Mouse (Mus musculus) T-helper 1 cell (primary cell): ENCODE measurements around the gene Rin2.
"Not testable (repeated sequence)": the region's sequence is repeated elsewhere in the genome, so short reads cannot be mapped to it uniquely, and the experiment has no call there.

Source experiments
- in situ Hi-C: fragments of 300-600 bp; cut with MboI, MseI; formaldehyde crosslinking; loops from one replicate; pipeline ENCODE4 v1.15.1; 2025; ENCODE audit warnings: high pct_unique_total_duplicates

Gene Rin2

DNA sequence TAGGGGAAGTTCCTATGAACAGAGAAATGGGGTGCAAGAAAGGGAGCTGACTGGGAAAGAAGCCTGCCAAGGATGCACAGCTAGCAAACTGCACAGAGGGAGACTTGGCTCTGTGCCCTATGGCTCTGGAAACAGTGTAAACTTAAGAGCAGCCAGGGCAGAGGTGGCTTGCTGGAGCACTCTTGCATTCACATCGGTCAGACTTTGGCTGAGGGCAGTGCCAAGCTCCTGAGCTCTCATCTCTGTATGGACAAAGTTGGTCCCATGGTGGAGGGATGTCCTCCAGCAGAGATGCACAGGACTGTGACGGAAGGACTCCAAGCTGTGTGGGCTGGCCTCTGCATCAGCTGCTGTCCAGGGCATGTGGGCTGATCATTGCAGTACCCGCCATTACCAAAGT lies 8.5 kb downstream of the Rin2 start:
- in situ Hi-C loops, result no loop called here

- in situ Hi-C loops, result no loop called here
Measured at GRCm38 (mm10) chr2:145684151-145684550, 9.1 kb downstream of the Rin2 start.

DNA sequence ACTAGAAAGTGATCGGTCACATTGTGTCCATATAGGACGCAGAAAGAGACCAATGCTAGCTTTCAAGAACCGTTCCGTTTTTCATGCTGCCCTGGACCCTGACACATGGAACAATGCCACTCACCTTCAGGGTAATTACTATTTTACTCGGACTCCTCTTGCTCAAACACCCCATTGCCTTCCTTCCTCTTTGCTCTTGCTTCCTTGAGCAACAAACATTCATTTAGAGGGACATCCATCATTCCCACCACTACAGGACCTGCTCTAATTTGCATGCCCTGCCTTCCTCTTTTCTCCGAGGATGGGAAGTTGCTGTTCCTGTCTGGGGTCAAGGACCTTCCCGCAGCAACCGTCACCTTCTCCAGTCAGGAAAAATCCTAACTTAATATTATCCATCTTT lies 9.9 kb downstream of the Rin2 start:
- in situ Hi-C loops, result no loop called here

DNA sequence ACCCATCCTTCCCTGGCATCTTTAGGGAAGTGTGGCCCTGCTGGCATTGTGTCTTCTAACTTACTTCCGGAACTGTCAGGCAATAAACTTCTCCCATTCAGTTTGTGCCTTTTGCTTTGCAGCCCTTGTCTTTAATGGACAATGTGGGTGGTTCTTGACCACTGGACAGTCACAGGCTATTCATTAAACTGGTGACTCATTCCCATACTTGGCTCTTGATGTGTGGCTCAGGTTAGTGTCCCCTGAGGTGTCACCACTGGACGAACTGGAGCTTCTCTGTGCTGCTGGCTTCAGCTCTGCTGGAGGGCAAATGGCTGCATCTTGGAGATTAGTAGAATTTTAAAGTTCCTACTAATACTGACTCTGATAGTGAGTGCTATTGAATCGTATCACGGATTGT lies 11.0 kb downstream of the Rin2 start:
- in situ Hi-C loops, result no loop called here

DNA sequence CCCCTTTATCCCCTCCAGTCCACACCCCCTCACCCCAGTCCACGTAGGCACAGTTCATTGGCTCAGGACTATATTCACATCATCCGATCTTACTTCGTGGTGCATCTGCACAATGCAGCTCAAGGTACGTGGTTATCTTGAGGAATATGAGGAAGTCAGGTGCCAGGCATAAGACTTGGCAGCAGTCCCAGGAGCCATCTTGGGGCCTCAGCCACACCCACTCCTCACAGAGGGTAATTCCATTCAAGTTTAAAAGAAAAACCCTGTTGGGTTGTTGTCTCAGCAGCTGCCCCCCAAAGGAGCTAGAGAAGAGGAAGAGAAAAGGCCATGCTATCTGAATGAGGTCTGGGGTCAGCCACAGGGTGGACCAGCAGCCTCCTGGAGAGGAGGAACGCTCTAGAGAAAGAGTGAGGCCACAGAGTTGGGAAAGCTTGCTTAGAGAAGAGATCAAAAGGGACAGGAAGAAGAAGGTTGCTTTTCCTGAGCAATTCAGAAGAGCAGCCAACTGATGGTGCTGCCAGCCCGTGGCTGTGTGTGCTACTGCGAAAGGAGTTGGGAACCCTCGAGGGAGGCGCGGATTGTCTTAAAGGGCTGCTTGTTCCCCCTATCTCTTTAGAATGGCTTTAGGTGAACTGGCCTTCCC lies 16.5 kb downstream of the Rin2 start:
- in situ Hi-C loops, result loop anchor here (10.0 kb wide), 1 partner anchor 193 kb away; no protein-coding TSS in a partner anchor

GRCm38 (mm10) chr2:145697160-145697559 lies 22.1 kb downstream of the Rin2 start:
- in situ Hi-C loops, result loop anchor here (10.0 kb wide), 1 partner anchor 188 kb away; no protein-coding TSS in a partner anchor

- in situ Hi-C loops, result loop anchor here (10.0 kb wide), 1 partner anchor 185 kb away; no protein-coding TSS in a partner anchor
Measured at GRCm38 (mm10) chr2:145699414-145700071, 24.5 kb downstream of the Rin2 start.

- in situ Hi-C loops, result no loop called here
Measured at GRCm38 (mm10) chr2:145700237-145700985, 25.4 kb downstream of the Rin2 start.

DNA sequence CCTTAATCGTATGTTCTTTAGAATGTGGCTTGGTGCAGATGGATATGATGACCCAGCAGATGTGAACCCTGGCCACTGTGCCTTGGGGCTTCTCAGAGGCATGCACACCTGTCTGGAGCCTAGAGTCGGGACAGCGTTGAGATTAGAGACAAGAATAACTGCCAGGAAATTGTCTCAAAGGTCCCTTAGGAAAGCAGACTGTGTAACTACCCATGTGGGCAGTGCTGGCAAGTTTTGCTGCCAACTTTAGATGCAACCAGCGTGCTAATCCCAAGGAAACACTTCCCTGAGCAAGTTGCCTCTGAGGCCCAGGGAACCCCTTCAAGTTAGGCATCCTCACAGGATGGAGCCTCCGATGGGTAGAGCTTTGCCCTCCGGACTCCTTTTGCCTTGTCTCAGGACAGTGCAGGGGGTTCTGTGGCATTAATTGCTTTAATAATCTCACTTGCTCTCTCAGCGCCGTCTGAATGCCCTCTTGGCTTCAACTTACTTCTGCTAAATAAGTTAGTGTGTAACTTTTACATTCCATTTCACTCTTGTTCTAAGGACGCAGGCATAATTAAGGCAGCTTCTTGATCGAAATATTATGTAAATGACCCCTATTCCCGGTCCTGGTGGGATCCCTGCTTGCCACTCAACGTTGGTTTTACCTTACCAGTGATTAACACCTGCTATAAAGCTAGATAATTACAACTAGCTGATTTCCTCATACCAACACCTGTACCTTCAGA lies 26.8 kb downstream of the Rin2 start:
- in situ Hi-C loops, result no loop called here

DNA sequence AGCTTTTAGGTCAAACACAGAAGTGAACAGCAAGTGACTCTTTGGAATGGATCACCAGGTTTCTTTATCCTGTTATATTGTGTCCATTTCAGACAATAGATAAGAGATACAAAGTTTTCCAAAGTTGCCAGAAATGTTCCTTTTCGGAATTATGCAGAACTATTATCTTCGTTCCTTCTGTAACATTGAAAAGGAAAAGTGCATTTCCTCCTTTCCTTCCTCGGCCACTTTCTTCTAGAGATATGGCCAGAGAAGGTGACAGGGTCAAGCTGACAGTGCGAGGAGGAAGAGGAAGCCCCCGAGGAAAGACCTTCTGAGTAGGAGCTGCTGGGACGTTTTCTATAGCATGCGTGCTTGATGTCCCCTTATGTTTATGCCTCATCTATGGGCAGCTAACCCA lies 29.7 kb downstream of the Rin2 start:
- in situ Hi-C loops, result no loop called here

- in situ Hi-C loops, result no loop called here
Measured at GRCm38 (mm10) chr2:145709727-145710389, 34.8 kb downstream of the Rin2 start.

GRCm38 (mm10) chr2:145711512-145711911 lies 36.5 kb downstream of the Rin2 start:
- in situ Hi-C loops, result no loop called here

DNA sequence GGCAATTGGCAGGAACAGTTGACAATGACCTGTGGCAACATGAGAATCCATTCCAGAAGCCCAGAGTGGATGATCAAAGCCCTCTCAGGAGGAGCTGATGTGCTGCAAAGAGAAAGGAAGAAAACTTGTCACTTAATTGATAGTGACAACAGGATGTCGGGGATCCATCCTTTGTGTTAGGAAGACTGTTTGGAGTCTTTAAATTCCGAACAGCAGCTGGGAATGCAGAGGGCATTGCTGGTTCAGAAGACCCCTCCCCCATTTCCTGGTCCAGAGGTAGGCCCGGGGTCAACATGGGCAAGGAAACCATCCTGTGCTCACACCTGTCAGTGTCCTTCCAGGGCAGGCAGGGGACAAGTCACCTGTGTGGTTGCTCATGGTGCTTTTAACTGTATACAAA lies 37.0 kb downstream of the Rin2 start:
- in situ Hi-C loops, result no loop called here

- in situ Hi-C loops, result loop anchor here (5.0 kb wide), 1 partner anchor 85 kb away; no protein-coding TSS in a partner anchor
Measured at GRCm38 (mm10) chr2:145717539-145717938, 42.5 kb downstream of the Rin2 start.

GRCm38 (mm10) chr2:145718624-145719183 lies 43.7 kb downstream of the Rin2 start:
- in situ Hi-C loops, result loop anchor here (5.0 kb wide), 1 partner anchor 84 kb away; no protein-coding TSS in a partner anchor

GRCm38 (mm10) chr2:145720157-145720556 lies 45.1 kb downstream of the Rin2 start:
- in situ Hi-C loops, result no loop called here

GRCm38 (mm10) chr2:145720743-145721142 lies 45.7 kb downstream of the Rin2 start:
- in situ Hi-C loops, result no loop called here

DNA sequence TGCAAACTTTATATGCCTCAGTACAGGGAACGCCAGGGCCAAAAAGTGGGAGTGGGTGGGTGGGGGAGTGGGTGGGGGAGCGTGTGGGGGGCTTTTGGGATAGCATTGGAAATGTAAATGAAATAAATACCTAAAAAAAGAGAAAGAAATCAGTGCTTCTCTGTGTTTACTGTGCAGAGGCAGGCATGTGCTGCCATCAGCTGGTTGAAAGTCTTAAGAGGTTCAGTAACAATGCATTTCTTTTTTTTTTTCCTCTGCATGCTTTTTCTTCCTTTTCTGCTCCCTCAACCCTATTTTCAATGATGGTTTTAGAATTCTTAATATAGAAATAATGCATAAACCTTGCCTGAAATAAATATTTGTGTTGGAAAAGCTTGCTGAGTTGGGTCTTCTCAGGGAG lies 47.3 kb downstream of the Rin2 start:
- in situ Hi-C loops, result not testable (repeated sequence)

GRCm38 (mm10) chr2:145724288-145724687 lies 49.3 kb downstream of the Rin2 start:
- in situ Hi-C loops, result no loop called here

DNA sequence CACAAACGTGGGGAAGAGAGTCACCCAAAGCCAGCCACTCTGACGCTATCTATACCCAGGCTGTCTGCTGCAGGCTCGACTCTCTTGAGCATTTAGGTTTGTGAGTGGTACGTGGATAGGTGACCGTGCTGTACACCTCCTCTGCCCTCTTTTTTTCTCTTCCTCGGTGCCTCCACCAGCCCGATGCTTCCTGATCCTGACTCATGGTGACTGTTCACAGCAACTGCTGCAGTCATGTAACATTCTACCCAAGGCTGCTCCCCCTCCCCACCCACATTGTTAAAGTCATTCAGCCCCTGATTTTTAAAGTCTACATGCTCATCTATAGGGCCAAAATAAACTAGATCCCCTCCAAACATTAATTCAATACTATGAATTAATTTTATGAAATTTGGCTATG lies 54.4 kb downstream of the Rin2 start:
- in situ Hi-C loops, result no loop called here
